Mouse (Mus musculus): ENCODE data around the gene Armc2. TPM values are rescaled to one million over a fixed set of nuclear protein-coding genes. Genes with fewer than 3 reads are reported as not detected.
A peak's percentile ranks its signal among the peaks of the same experiment; 100 is the strongest.

Armc2 gene
- polyA plus RNA-seq, 1 experiment: 0.50 TPM

GRCm38 (mm10) chr10:42038571-42038970 is 20.3 kb upstream of the Armc2 start:
- peak; percentile 64 for DNase-seq

DNA sequence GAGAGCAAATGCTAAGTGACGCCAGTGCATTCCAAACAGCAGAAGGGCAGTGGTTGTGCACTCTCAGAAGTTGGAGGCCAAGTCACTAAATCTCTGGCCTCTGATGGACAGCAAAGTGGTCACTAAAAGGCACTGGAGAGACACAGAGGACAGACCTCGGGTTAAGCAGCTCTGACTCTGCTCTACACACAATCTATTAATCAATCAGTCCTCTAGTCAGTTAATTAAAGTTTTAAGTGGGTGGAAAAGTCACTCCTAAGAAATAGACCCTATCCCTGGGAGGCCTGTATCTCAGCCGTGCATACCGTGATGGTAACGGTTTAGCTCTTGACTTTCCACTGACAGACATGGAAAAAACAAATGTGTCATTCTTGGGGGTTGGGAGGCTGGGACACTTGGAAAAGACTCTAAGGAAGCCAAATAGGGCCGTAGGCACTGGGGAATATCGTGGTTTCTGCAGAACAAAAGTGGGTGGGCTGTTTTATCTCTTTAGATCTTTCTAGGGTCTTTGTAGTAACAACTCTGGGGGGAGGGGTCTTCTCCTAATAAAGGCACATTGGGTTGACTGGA is 19.1 kb upstream of the Armc2 start:
- peak; percentile 38 for DNase-seq
- no peak for TF ChIP-seq CTCF (conservative IDR thresholded peaks at IDR 0.05; ENCODE audit: insufficient read depth, insufficient read length, low read depth, low read length)
- no peak for TF ChIP-seq POLR2A (IDR thresholded peaks at IDR 0.05; ENCODE audit: low read depth, low read length)
- no peaks in the 10 kb centered on the region for H3K36me3 ChIP-seq (ENCODE audit: control insufficient read depth, insufficient read depth, low read length)
- H3K4me1 ChIP-seq (ENCODE audit: control insufficient read depth, insufficient read depth, low read length): peaks cover 3% of the 10 kb centered on the region; the same call in 1 of the 2 replicates
- no peaks in the 10 kb centered on the region for H3K27me3 ChIP-seq (replicated peaks; ENCODE audit: control insufficient read depth, insufficient read depth, low read length)
- H3K27ac ChIP-seq (ENCODE audit: insufficient read depth, low read depth, low read length): 0 out of 2 replicates have a peak overlapping the region, but pooled peaks have one; percentile 22
- no peak overlapping the region for H3K4me3 ChIP-seq (ENCODE audit: insufficient read depth, low read depth, low read length)
- WGBS: 67% methylated on average over 7 of the region's 7 CpGs

More at GRCm38 (mm10) chr10:42038571-42038970, 20.3 kb upstream of the Armc2 start:
- no peak overlapping the region for H3K27ac ChIP-seq (ENCODE audit: insufficient read depth, low read depth, low read length)
- no peak overlapping the region for H3K4me3 ChIP-seq (ENCODE audit: insufficient read depth, low read depth, low read length)
- no peaks in the 10 kb centered on the region for H3K36me3 ChIP-seq (ENCODE audit: control insufficient read depth, insufficient read depth, low read length)
- no peaks in the 10 kb centered on the region for H3K27me3 ChIP-seq (replicated peaks; ENCODE audit: control insufficient read depth, insufficient read depth, low read length)
- H3K4me1 ChIP-seq (ENCODE audit: control insufficient read depth, insufficient read depth, low read length): peaks cover 3% of the 10 kb centered on the region; the same call in 1 of the 2 replicates
- 50% methylated on average over 10 of the region's 10 CpGs for WGBS
- TF ChIP-seq POLR2A (IDR thresholded peaks at IDR 0.05; ENCODE audit: low read depth, low read length): no peak
- no peak for TF ChIP-seq CTCF (conservative IDR thresholded peaks at IDR 0.05; ENCODE audit: insufficient read depth, insufficient read length, low read depth, low read length)

GRCm38 (mm10) chr10:42036846-42037245 is 18.6 kb upstream of the Armc2 start:
- no peak overlapping the region for H3K4me3 ChIP-seq (ENCODE audit: insufficient read depth, low read depth, low read length)
- TF ChIP-seq CTCF (conservative IDR thresholded peaks at IDR 0.05; ENCODE audit: insufficient read depth, insufficient read length, low read depth, low read length) (no peak), POLR2A (IDR thresholded peaks at IDR 0.05; ENCODE audit: low read depth, low read length) (no peak)
- DNase-seq: no peak
- 62% methylated on average over 4 of the region's 4 CpGs for WGBS
- H3K4me1 ChIP-seq (ENCODE audit: control insufficient read depth, insufficient read depth, low read length): peaks cover 3% of the 10 kb centered on the region; the same call in 1 of the 2 replicates
- no peaks in the 10 kb centered on the region for H3K36me3 ChIP-seq (ENCODE audit: control insufficient read depth, insufficient read depth, low read length)
- H3K27me3 ChIP-seq (replicated peaks; ENCODE audit: control insufficient read depth, insufficient read depth, low read length): no peaks in the 10 kb centered on the region
- 0 out of 2 replicates have a peak overlapping the region, but pooled peaks have one; percentile 22 for H3K27ac ChIP-seq (ENCODE audit: insufficient read depth, low read depth, low read length)

GRCm38 (mm10) chr10:42033571-42033970 is 15.3 kb upstream of the Armc2 start:
- no peaks in the 10 kb centered on the region for H3K27me3 ChIP-seq (replicated peaks; ENCODE audit: control insufficient read depth, insufficient read depth, low read length)
- no peaks in the 10 kb centered on the region for H3K36me3 ChIP-seq (ENCODE audit: control insufficient read depth, insufficient read depth, low read length)
- H3K4me1 ChIP-seq (ENCODE audit: control insufficient read depth, insufficient read depth, low read length): peaks cover 3% of the 10 kb centered on the region; the same call in 1 of the 2 replicates
- no peak overlapping the region for H3K27ac ChIP-seq (ENCODE audit: insufficient read depth, low read depth, low read length)
- TF ChIP-seq POLR2A (IDR thresholded peaks at IDR 0.05; ENCODE audit: low read depth, low read length): no peak
- no peak for TF ChIP-seq CTCF (conservative IDR thresholded peaks at IDR 0.05; ENCODE audit: insufficient read depth, insufficient read length, low read depth, low read length)
- DNase-seq: no peak
- no peak overlapping the region for H3K4me3 ChIP-seq (ENCODE audit: insufficient read depth, low read depth, low read length)
- 75% methylated on average over 3 of the region's 3 CpGs for WGBS

- TF ChIP-seq CTCF (conservative IDR thresholded peaks at IDR 0.05; ENCODE audit: insufficient read depth, insufficient read length, low read depth, low read length) (peak; percentile 93), POLR2A (IDR thresholded peaks at IDR 0.05; ENCODE audit: low read depth, low read length) (no peak)
- H3K4me1 ChIP-seq (ENCODE audit: control insufficient read depth, insufficient read depth, low read length): no peaks in the 10 kb centered on the region
- peak; percentile 95 for DNase-seq
- H3K27ac ChIP-seq (ENCODE audit: insufficient read depth, low read depth, low read length): no peak overlapping the region
- 0 out of 2 replicates have a peak overlapping the region, but pooled peaks have one; percentile 6 for H3K4me3 ChIP-seq (ENCODE audit: insufficient read depth, low read depth, low read length)
- no peaks in the 10 kb centered on the region for H3K36me3 ChIP-seq (ENCODE audit: control insufficient read depth, insufficient read depth, low read length)
- no peaks in the 10 kb centered on the region for H3K27me3 ChIP-seq (replicated peaks; ENCODE audit: control insufficient read depth, insufficient read depth, low read length)
- 14% methylated on average over 16 of the region's 16 CpGs for WGBS
Measured at GRCm38 (mm10) chr10:42031021-42031420, 12.8 kb upstream of the Armc2 start.

GRCm38 (mm10) chr10:42029502-42029901 is 11.3 kb upstream of the Armc2 start:
- no peak overlapping the region for H3K4me3 ChIP-seq (ENCODE audit: insufficient read depth, low read depth, low read length)
- TF ChIP-seq POLR2A (IDR thresholded peaks at IDR 0.05; ENCODE audit: low read depth, low read length) (no peak), CTCF (conservative IDR thresholded peaks at IDR 0.05; ENCODE audit: insufficient read depth, insufficient read length, low read depth, low read length) (0 out of 2 replicates have a peak, but pooled peaks have one; percentile 22)
- no peaks in the 10 kb centered on the region for H3K4me1 ChIP-seq (ENCODE audit: control insufficient read depth, insufficient read depth, low read length)
- no peaks in the 10 kb centered on the region for H3K36me3 ChIP-seq (ENCODE audit: control insufficient read depth, insufficient read depth, low read length)
- 82% methylated on average over 5 of the region's 5 CpGs for WGBS
- no peak overlapping the region for H3K27ac ChIP-seq (ENCODE audit: insufficient read depth, low read depth, low read length)
- no peaks in the 10 kb centered on the region for H3K27me3 ChIP-seq (replicated peaks; ENCODE audit: control insufficient read depth, insufficient read depth, low read length)
- no peak for DNase-seq

- H3K4me1 ChIP-seq (ENCODE audit: control insufficient read depth, insufficient read depth, low read length): no peaks in the 10 kb centered on the region
- no peak overlapping the region for H3K27ac ChIP-seq (ENCODE audit: insufficient read depth, low read depth, low read length)
- H3K36me3 ChIP-seq (ENCODE audit: control insufficient read depth, insufficient read depth, low read length): no peaks in the 10 kb centered on the region
- WGBS: 63% methylated on average over 11 of the region's 11 CpGs
- no peak for TF ChIP-seq CTCF (conservative IDR thresholded peaks at IDR 0.05; ENCODE audit: insufficient read depth, insufficient read length, low read depth, low read length)
- no peak for TF ChIP-seq POLR2A (IDR thresholded peaks at IDR 0.05; ENCODE audit: low read depth, low read length)
- no peak for DNase-seq
- no peak overlapping the region for H3K4me3 ChIP-seq (ENCODE audit: insufficient read depth, low read depth, low read length)
- H3K27me3 ChIP-seq (replicated peaks; ENCODE audit: control insufficient read depth, insufficient read depth, low read length): no peaks in the 10 kb centered on the region
Measured at GRCm38 (mm10) chr10:42027337-42027736, 9.1 kb upstream of the Armc2 start.
